Mouse (Mus musculus): ENCODE measurements around the gene Pmf1. TPM values are rescaled to one million over a fixed set of nuclear protein-coding genes. Genes with fewer than 3 reads are reported as not detected.
A peak's percentile ranks its signal among the peaks of the same experiment; 100 is the strongest.
"Not testable (repeated sequence)": the region's sequence is repeated elsewhere in the genome, so short reads cannot be mapped to it uniquely, and the experiment has no call there.

The Pmf1 gene
- polyA plus RNA-seq, 1 experiment from 2014 or later = 130 TPM

DNA sequence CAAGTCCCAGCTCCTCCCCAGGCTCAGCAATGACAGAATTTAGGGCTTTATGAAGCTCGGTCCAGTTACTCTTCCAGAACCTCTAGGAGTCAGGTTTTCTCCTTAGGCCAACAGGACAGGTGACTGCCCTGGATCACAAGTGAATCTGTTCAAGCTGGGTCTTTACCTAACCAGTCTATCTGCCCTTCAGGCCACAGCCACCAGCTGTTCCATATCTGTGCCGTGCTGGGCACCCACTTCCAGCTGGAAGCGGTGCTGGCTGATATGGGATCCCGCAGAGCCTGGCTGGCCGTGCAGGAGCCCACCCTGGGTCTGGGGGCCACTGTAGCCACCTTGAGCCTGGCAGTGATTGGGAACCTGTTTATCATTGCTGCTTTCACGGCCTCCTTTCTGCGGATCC is 27.7 kb downstream of the Pmf1 start:
- not testable (repeated sequence) for H3K36me3 ChIP-seq; H3K9me3 ChIP-seq; H3K4me1 ChIP-seq; H3K4me3 ChIP-seq; H3K27ac ChIP-seq; H3K9ac ChIP-seq; ATAC-seq (ENCODE audit: insufficient number of reproducible peaks, insufficient read depth, low FRiP score, low TSS enrichment); H3K27me3 ChIP-seq
- H3K4me2 ChIP-seq (replicated peaks) = peak overlapping the region; percentile 47; the same call in 1 of the 2 replicates
- 64% methylated on average over 3 of the region's 7 CpGs for WGBS

DNA sequence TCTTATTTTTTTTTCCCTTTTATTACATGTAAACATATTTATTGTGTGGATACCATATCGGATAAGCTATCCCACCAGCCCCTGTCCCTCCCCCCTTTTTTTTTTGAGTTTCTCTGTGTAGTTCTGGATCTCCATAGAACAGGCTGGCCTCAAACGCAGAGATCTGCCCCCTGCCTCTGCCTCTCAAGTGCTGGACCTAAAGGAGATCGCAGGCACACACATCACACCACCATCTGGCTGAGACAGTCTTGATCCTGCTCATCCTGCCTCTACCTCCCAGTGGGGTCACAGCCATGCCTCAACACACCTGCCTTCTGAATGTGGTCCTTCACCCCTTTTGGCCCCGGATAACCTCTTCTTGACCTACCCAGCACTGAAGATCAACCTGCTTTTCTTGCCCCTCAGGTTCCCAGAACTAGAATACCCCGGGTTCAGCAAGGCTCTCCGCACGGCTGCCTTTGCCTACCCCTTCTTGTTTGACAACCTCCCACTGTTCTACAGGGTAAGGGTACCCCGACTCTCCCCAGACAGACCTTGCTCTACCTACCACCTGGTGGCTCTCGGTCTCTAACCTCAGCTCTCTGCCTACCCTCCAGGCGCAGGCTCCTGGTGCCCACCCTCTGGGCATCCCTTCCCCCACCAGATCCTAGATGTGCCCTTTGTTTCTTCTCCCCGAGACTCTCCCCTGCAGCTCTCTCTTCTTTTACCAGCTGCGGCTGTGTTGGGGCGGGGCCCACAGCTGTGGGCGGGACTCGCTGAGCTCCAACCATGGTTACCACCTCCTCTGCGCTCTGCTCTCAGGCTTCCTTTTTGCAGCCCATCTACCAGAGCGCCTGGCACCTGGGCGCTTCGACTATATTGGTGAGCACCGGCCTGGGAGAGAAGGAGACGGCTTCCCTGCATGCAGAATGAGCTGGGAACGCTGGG is 28.5 kb downstream of the Pmf1 start:
- 8% methylated on average over 22 of the region's 22 CpGs for WGBS
- H3K27me3 ChIP-seq, H3K4me1 ChIP-seq, H3K36me3 ChIP-seq, H3K9me3 ChIP-seq: not testable (repeated sequence)
- Histone ChIP-seq H3K27ac (0 out of 2 replicates have a peak overlapping the region, but pooled peaks have one; percentile 41), H3K9ac (0 out of 2 replicates have a peak overlapping the region, but pooled peaks have one; percentile 27), H3K4me2 (replicated peaks) (peak overlapping the region; percentile 47), H3K4me3 (peak overlapping the region; percentile 29)
- ATAC-seq (ENCODE audit: insufficient number of reproducible peaks, insufficient read depth, low FRiP score, low TSS enrichment) = peak; percentile 71

DNA sequence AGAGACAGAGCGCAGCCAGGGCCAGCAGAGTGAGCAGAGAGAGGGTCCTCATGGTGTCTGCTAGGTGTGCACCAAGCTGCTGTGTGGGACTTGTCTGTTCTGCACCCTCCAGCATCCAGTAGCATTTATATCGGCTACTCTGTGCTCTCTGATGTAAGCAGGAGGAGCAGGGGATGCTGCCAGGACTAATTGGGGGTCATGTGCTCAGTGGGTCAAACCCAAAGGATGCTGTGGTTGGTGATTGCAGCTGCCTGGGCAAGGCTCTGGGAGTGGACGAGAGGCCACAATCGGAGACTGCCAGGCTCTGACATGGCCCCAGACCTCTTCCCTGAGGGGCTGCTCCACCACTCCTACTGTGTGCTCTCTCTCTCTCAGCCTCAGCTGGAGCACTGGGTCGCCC is 31.5 kb downstream of the Pmf1 start, which contains the start of gene Bglap2:
Gene Bglap2 (minus strand): TSS at position 101 of the 400 bp plus-strand sequence.
- 71% methylated on average over 5 of the region's 5 CpGs for WGBS
- H3K27ac ChIP-seq; H3K9me3 ChIP-seq; H3K4me1 ChIP-seq; H3K9ac ChIP-seq; H3K4me3 ChIP-seq; ATAC-seq (ENCODE audit: insufficient number of reproducible peaks, insufficient read depth, low FRiP score, low TSS enrichment); H3K36me3 ChIP-seq; H3K27me3 ChIP-seq; H3K4me2 ChIP-seq (replicated peaks): not testable (repeated sequence)

DNA sequence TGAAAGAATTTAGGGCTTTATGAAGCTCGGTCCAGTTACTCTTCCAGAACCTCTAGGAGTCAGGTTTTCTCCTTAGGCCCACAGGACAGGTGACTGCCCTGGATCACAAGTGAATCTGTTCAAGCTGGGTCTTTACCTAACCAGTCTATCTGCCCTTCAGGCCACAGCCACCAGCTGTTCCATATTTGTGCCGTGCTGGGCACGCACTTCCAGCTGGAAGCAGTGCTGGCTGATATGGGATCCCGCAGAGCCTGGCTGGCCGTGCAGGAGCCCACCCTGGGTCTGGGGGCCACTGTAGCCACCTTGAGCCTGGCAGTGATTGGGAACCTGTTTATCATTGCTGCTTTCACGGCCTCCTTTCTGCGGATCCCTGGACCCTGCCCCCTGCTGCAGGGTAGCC is 33.5 kb downstream of the Pmf1 start:
- H3K36me3 ChIP-seq; H3K27ac ChIP-seq; ATAC-seq (ENCODE audit: insufficient number of reproducible peaks, insufficient read depth, low FRiP score, low TSS enrichment); H3K4me1 ChIP-seq; H3K9me3 ChIP-seq; H3K27me3 ChIP-seq; H3K4me3 ChIP-seq; H3K9ac ChIP-seq: not testable (repeated sequence)
- peak overlapping the region; percentile 44 for H3K4me2 ChIP-seq (replicated peaks)
- 23% methylated on average over 7 of the region's 7 CpGs for WGBS

DNA sequence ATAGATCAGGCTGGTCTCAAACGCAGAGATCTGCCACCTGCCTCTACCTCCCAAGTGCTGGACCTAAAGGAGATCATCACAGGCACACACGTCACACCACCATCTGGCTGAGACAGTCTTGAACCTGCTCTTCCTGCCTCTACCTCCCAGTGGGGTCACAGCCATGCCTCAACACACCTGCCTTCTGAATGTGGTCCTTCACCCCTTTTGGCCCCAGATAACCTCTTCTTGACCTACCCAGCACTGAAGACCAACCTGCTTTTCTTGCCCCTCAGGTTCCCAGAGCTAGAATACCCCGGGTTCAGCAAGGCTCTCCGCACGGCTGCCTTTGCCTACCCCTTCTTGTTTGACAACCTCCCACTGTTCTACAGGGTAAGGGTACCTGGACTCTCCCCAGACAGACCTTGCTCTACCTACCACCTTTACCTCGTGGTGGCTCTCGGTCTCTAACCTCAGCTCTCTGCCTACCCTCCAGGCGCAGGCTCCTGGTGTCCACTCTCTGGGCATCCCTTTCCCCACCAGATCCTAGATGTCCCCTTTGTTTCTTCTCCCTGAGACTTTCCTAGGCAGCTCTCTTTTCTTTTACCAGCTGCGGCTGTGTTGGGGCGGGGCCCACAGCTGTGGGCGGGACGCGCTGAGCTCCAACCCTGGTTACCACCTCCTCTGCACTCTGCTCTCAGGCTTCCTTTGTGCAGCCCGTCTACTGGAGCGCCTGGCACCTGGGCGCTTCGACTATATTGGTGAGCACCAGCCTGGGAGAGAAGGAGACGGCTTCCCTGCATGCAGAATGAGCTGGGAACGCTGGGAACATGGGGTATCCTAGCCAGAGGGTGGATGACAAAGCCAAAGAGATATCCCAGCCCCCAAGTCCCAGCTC is 34.1 kb downstream of the Pmf1 start:
- H3K4me2 ChIP-seq (replicated peaks) = peak overlapping the region; percentile 44
- ATAC-seq (ENCODE audit: insufficient number of reproducible peaks, insufficient read depth, low FRiP score, low TSS enrichment) = peak; percentile 84
- H3K27me3 ChIP-seq, H3K4me1 ChIP-seq, H3K9ac ChIP-seq, H3K36me3 ChIP-seq, H3K9me3 ChIP-seq: not testable (repeated sequence)
- H3K27ac ChIP-seq = 0 out of 2 replicates have a peak overlapping the region, but pooled peaks have one; percentile 30
- WGBS = 10% methylated on average over 19 of the region's 19 CpGs
- peak overlapping the region; percentile 19; the same call in 1 of the 2 replicates for H3K4me3 ChIP-seq

DNA sequence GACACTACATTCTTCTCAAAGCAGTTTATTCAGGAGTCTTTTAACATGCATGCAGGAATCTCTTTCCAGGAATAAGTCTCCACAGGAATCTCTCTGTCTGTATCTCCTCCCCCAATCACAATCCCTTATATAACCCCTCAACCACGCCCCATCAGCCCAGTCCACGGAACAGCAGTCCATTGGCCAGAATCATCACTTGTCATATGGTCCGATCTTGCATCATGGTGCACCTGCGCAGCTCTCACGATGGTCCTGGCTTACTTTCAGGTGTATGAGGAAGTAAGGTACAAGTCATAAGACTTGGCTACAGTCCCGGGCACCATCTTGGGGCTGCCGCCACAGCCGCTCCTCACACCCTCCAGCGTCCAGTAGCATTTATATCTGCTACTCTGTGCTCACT is 37.5 kb downstream of the Pmf1 start, which contains the start of gene Bglap3:
Gene Bglap3 (minus strand): TSS at position 101 of the 400 bp plus-strand sequence.
- H3K9ac ChIP-seq; H3K36me3 ChIP-seq; H3K27me3 ChIP-seq; H3K4me2 ChIP-seq (replicated peaks); H3K9me3 ChIP-seq; H3K4me1 ChIP-seq; H3K27ac ChIP-seq; H3K4me3 ChIP-seq; ATAC-seq (ENCODE audit: insufficient number of reproducible peaks, insufficient read depth, low FRiP score, low TSS enrichment): not testable (repeated sequence)
- 91% methylated on average over 9 of the region's 9 CpGs for WGBS

DNA sequence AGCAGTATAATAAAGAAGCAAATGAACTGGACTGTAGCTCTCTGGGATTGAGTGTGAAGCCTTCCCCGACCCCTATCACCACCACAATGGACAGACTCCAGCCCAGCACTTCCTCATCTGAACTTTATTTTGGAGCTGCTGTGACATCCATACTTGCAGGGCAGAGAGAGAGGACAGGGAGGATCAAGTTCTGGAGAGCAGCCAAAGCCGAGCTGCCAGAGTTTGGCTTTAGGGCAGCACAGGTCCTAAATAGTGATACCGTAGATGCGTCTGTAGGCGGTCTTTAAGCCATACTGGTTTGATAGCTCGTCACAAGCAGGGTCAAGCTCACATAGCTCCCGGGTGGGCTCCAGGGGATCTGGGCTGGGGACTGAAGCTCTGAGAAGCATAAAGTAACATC is 41.6 kb downstream of the Pmf1 start:
- H3K27ac ChIP-seq; H3K4me2 ChIP-seq (replicated peaks); H3K4me3 ChIP-seq; H3K4me1 ChIP-seq; H3K9ac ChIP-seq; H3K9me3 ChIP-seq; ATAC-seq (ENCODE audit: insufficient number of reproducible peaks, insufficient read depth, low FRiP score, low TSS enrichment); H3K36me3 ChIP-seq: not testable (repeated sequence)
- 85% methylated on average over 7 of the region's 7 CpGs for WGBS
- H3K27me3 ChIP-seq = peaks cover 25% of the 10 kb centered on the region

DNA sequence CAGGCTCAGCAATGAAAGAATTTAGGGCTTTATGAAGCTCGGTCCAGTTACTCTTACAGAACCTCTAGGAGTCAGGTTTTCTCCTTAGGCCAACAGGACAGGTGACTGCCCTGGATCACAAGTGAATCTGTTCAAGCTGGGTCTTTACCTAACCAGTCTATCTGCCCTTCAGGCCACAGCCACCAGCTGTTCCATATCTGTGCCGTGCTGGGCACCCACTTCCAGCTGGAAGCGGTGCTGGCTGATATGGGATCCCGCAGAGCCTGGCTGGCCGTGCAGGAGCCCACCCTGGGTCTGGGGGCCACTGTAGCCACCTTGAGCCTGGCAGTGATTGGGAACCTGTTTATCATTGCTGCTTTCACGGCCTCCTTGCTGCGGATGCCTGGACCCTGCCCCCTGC is 42.6 kb downstream of the Pmf1 start:
- not testable (repeated sequence) for H3K4me2 ChIP-seq (replicated peaks)
- WGBS = 43% methylated on average over 3 of the region's 7 CpGs

DNA sequence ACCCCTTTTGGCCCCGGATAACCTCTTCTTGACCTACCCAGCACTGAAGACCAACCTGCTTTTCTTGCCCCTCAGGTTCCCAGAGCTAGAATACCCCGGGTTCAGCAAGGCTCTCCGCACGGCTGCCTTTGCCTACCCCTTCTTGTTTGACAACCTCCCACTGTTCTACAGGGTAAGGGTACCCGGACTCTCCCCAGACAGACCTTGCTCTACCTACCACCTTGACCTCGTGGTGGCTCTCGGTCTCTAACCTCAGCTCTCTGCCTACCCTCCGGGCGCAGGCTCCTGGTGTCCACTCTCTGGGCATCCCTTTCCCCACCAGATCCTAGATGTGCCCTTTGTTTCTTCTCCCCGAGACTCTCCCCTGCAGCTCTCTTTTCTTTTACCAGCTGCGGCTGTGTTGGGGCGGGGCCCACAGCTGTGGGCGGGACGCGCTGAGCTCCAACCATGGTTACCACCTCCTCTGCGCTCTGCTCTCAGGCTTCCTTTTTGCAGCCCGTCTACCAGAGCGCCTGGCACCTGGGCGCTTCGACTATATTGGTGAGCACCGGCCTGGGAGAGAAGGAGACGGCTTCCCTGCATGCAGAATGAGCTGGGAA is 43.2 kb downstream of the Pmf1 start:
- H3K9ac ChIP-seq, H3K9me3 ChIP-seq, H3K27ac ChIP-seq, H3K4me1 ChIP-seq, H3K36me3 ChIP-seq: not testable (repeated sequence)
- H3K4me3 ChIP-seq = peak overlapping the region; percentile 24; the same call in 1 of the 2 replicates
- WGBS = 5% methylated on average over 22 of the region's 22 CpGs
- peaks cover 25% of the 10 kb centered on the region for H3K27me3 ChIP-seq
- ATAC-seq (ENCODE audit: insufficient number of reproducible peaks, insufficient read depth, low FRiP score, low TSS enrichment) = peak; percentile 76
- peak overlapping the region; percentile 40 for H3K4me2 ChIP-seq (replicated peaks)

More for the DNA sequence above, 42.6 kb downstream of the Pmf1 start:
- peaks cover 25% of the 10 kb centered on the region for H3K27me3 ChIP-seq
- H3K9me3 ChIP-seq, H3K36me3 ChIP-seq, H3K4me1 ChIP-seq, H3K4me3 ChIP-seq, H3K9ac ChIP-seq, H3K27ac ChIP-seq: not testable (repeated sequence)
- ATAC-seq (ENCODE audit: insufficient number of reproducible peaks, insufficient read depth, low FRiP score, low TSS enrichment) = 0 out of 2 replicates have a peak, but pooled peaks have one; percentile 12

DNA sequence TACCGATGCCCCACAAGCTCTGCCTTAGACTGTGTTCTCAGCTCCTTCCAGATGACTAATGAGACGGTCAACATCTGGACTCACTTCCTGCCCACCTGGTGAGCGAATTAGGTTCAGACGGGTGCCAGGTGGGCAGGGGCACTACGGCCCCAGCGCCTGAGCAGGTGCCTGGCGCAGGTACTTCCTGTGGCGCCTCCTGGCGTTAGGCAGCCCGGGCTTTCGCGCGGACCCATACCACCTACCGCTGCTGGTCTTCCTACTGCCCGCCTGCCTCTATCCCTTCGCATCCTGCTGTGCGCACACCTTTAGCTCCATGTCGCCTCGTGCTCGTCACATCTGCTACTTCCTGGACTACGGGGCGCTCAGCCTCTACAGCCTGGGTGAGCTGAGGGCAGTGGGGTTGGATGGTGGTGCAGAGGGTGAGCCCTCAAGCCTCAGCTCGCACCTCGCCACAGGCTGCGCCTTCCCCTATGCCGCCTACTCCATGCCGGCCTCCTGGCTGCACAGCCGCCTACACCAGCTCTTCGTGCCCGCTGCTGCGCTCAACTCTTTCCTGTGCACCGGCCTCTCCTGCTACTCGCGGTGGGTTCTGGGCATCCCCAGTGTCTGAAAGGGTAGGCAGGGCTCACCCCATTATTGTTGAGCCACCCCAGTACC is 44.3 kb downstream of the Pmf1 start:
- 37% methylated on average over 34 of the region's 34 CpGs for WGBS
- H3K4me2 ChIP-seq (replicated peaks) = no peak overlapping the region; the same call in 1 of the 2 replicates

DNA sequence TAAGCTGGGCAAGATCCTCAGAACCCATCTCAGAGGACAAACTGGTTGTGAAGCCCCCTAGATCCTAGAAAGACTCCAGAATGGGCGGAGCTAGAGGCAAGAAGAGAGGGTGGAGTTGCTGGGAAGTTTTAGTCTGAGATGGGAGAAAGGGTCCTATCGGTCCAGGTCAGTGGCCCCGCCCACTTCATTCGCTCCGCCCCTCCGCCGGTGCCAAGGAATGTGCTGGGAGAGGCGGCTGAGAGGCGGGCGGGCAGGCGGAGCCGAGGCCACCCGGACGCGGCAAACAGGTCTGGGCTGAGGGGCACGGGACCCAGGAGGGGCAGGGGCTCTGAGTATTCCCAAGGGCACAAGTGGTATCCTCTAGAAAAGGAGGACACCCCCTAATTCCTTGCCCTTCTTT is 45.8 kb downstream of the Pmf1 start, which contains the start of gene Paqr6:
Gene Paqr6 (plus strand): TSS at position 248 of the 400 bp plus-strand sequence.
- 0 out of 2 replicates have a peak within 1 kb of the TSS, but pooled peaks have one; percentile 5 for H3K4me3 ChIP-seq
- no peak for ATAC-seq (ENCODE audit: insufficient number of reproducible peaks, insufficient read depth, low FRiP score, low TSS enrichment)
- under 1% methylated on average over 16 of the region's 16 CpGs for WGBS
- H3K27me3 ChIP-seq = peaks cover 25% of the 10 kb centered on the region
- peaks cover 32% of the 10 kb centered on the region for H3K36me3 ChIP-seq
- H3K9ac ChIP-seq = no peak within 1 kb of the TSS
- H3K4me2 ChIP-seq (replicated peaks) = peak within 1 kb of the TSS; percentile 18; the same call in 1 of the 2 replicates
- no peaks in the 10 kb centered on the region for H3K9me3 ChIP-seq
- H3K27ac ChIP-seq = no peak within 1 kb of the TSS
- no peaks in the 10 kb centered on the region for H3K4me1 ChIP-seq

More for the DNA sequence above, 44.3 kb downstream of the Pmf1 start:
- H3K4me3 ChIP-seq = no peak overlapping the region
- no peak overlapping the region for H3K27ac ChIP-seq
- H3K9ac ChIP-seq = no peak overlapping the region
- peaks cover 17% of the 10 kb centered on the region for H3K36me3 ChIP-seq
- no peak; the same call in 1 of the 2 replicates for ATAC-seq (ENCODE audit: insufficient number of reproducible peaks, insufficient read depth, low FRiP score, low TSS enrichment)
- no peaks in the 10 kb centered on the region for H3K4me1 ChIP-seq
- H3K27me3 ChIP-seq = peaks cover 25% of the 10 kb centered on the region
- peaks cover 8% of the 10 kb centered on the region; the same call in 1 of the 2 replicates for H3K9me3 ChIP-seq
